Mouse (Mus musculus) left cerebral cortex, adult 2 months (tissue): ENCODE data around the gene Wdr35. TPM values are rescaled to one million over a fixed set of nuclear protein-coding genes. Genes with fewer than 3 reads are reported as not detected.

Experiments
- DNase-seq, 2 experiments: peaks; one replicate each; pipeline ENCODE4 v3.0.0; 2021 to 2022; ENCODE audit warnings: low spot score in 2 of 2, mixed read lengths in 1 of 2; ENCODE audit errors: extremely low spot score in 1 of 2
- H3K27ac ChIP-seq: fragments of 200-600 bp; 2 replicates; pipeline ENCODE4 v1.8.1; 2022
- H3K4me3 ChIP-seq: fragments of 200-600 bp; 2 replicates; pipeline ENCODE4 v1.8.1; 2022
- CTCF ChIP-seq: fragments of 200-600 bp; IDR thresholded peaks from 2 replicates; pipeline ENCODE4 v1.8.1; 2022; ENCODE audit warnings: antibody characterized with exemption, mild to moderate bottlenecking, moderate library complexity
- intact Hi-C: fragments of 180-260 bp; cut with DNase I; formaldehyde crosslinking; loops from one replicate; pipeline ENCODE4 v1.15.1; 2025
- total RNA-seq, 2 experiments: library from RNA; stranded (reverse); gene quantifications; 2 replicates each; pipeline ENCODE4 v1.2.3; 2021

Gene Wdr35
- total RNA-seq, 2 experiments from 2014 or later = 43.2 to 45.0 TPM

DNA sequence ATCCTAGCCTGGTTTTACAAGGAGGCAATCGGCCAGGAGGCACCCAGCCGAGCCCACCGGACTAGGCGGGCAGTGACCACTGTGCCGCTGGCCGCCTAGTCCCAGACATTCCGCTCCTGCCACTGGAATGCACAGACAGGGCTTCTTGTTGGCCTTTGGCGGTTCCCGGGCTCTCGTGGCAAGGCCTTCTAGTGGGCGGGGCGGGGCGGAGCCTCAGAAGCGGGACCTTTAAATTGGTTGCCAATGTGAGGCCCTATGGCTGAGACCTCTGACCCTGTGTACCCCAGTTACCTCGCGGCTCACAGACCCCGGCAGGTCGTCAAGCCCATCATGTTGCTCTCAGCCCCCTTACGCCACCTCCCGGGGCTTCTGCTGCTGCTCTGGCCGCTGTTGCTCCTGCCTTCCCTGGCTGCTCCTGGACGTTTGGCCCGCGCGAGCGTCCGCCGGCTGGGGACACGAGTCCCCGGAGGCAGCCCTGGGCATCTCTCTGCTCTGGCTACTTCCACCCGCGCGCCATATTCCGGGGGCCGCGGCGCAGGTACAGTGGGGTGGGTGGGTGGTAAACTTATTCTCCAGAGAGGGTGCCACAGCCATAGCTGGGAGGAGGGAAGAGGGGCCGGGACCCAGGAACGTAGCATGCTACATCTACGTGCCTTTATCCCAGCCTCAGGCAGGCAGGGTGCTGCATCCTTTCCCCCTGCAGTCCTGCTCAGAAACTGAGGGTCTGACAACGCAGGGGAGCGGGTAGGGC lies 25.8 kb upstream of the Wdr35 start, which contains the start of gene Matn3:
Gene Matn3, plus strand, starts transcription at position 216 of the 751 bp plus-strand sequence.
- intact Hi-C loops = no loop called here
- TF ChIP-seq CTCF = no peak; the same call in 1 of the 2 replicates
- Histone ChIP-seq H3K4me3 (peak within 1 kb of the TSS; percentile 47), H3K27ac (no peak within 1 kb of the TSS)
- peak; percentile 19 to 38 for DNase-seq

- DNase-seq = no peak
- intact Hi-C loops = no loop called here
- TF ChIP-seq CTCF = no peak
- no peak overlapping the region for H3K4me3 ChIP-seq
- no peak overlapping the region for H3K27ac ChIP-seq
These were observed 20.6 kb upstream of the Wdr35 start for GRCm38 (mm10) chr12:8953136-8953535.

DNA sequence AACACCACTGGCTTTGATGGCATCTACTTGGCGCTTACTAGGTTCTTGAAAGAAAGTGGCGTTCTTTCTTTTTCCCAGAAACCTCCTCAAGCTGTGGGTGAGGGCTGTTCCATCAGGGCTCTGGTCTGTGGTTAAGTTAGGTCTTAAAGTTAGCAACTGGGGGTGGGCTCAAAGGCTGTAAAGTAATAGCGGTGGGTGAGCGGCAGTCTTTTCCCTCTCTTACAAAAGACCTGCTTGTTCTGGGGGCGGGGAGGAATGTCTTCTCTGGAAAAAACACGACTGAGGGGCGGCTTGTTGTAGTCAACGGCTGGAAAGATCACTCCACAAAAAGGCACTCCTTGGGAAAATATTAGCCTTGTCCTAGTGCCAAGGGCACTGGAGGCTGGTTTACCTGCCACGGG lies 19.5 kb upstream of the Wdr35 start:
- TF ChIP-seq CTCF = no peak
- Histone ChIP-seq H3K27ac (no peak overlapping the region), H3K4me3 (no peak overlapping the region)
- DNase-seq = no peak
- intact Hi-C loops = no loop called here

DNA sequence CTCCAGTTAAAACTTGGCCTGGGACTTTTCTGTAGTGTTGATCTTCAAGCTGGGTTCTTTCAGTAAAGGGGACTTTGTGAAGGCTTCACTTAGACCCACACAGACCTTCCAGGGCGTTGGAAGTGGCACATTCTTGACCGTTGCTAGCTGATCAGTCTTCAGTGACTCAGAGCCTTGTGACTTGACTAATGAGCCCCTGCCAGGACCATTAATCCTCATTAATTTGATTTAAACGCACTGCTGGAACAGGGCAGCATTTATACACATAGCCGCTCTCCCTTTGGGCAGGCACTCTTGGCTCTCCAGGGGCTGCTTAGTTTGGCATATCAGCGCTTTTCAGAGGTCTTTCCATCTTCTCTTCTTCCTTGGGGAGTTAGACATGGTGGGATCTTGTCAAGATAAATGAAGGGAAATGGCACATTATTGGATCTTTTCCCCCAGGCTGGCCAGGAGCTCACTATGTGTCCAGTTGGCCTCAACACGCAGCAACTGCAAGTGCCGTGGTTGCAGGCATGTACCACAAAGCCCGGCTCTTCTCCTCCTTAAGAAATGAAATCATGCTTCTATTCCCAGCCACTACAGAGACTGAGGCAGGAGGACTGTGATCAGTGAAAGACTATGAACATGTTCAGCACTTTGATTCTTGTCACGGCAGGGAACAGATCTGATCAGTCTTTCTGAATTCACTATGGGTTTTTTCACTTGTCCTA lies 11.9 kb upstream of the Wdr35 start:
- TF ChIP-seq CTCF = no peak
- Histone ChIP-seq H3K27ac (no peak overlapping the region), H3K4me3 (no peak overlapping the region)
- DNase-seq = no peak
- intact Hi-C loops = no loop called here

DNA sequence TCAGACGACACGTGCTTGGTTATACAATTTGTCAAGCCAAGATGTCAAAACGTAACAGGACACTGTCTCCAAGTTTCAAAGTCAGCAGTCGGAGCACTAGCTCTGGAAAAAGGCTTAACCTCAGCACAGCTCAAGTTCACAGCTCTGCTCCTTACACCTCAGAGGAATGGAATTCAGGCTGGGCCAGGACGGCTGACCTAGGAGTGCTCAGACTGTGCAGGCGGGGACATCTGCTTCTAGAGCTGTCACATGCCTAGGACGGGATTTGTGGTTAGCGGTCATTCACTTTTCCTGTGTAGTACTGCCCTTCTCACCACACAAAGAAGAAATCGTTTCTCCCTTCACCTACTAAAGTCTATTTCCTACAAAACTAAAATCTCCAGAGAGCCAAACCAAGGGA lies 3.9 kb upstream of the Wdr35 start:
- no peak overlapping the region for H3K27ac ChIP-seq
- H3K4me3 ChIP-seq = no peak overlapping the region
- no peak for TF ChIP-seq CTCF
- intact Hi-C loops = no loop called here
- no peak for DNase-seq

GRCm38 (mm10) chr12:8975076-8975475 lies 1.4 kb downstream of the Wdr35 start:
- no peak overlapping the region for H3K27ac ChIP-seq
- no peak for DNase-seq
- TF ChIP-seq CTCF = no peak; the same call in 1 of the 2 replicates
- intact Hi-C loops = no loop called here
- no peak overlapping the region; the same call in 1 of the 2 replicates for H3K4me3 ChIP-seq

GRCm38 (mm10) chr12:8993231-8993630 lies 19.5 kb downstream of the Wdr35 start:
- no peak for TF ChIP-seq CTCF
- Histone ChIP-seq H3K4me3 (no peak overlapping the region), H3K27ac (no peak overlapping the region)
- intact Hi-C loops = no loop called here
- DNase-seq = no peak

- Histone ChIP-seq H3K4me3 (no peak overlapping the region), H3K27ac (no peak overlapping the region)
- intact Hi-C loops = no loop called here
- DNase-seq = no peak
- no peak for TF ChIP-seq CTCF
These were observed 24.6 kb downstream of the Wdr35 start for GRCm38 (mm10) chr12:8998318-8998717.

DNA sequence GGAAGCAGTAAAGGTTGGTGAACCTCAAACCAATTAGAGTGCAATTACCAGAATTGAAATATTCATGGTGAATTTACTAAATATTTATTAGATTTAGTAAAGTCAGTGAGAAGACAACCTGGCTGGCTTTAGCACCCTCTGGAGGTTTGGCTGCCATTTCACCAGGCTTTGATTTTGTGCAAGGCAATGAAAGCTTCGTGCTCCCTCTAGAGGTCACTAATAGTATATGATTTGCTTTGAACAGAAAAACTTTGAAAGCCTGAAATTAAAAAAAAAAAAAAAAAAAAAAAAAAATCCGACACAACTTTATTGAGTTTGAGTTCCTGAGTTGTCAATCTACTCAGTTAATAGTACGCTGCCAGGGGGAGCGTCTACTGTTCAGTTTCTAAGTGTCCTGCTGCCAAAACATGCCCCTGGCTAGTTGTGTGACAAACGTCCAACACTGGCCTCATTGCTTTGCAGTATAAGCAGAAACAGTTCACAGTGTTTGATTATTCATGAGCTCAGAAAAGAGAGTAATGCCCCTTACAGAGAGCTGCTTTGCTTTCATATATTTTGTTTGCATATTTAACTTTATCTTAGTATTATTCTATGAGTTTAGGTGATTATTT lies 28.5 kb downstream of the Wdr35 start:
- no peak overlapping the region for H3K27ac ChIP-seq
- intact Hi-C loops = loop anchor here (1.0 to 10.0 kb wide), 3 partner anchors 113 to 367 kb away; partner anchors contain the start of gene Sdc1
- H3K4me3 ChIP-seq = no peak overlapping the region
- TF ChIP-seq CTCF = peak; percentile 89
- peak; percentile 33 to 39 for DNase-seq

- no peak for TF ChIP-seq CTCF
- Histone ChIP-seq H3K4me3 (no peak overlapping the region), H3K27ac (no peak overlapping the region)
- DNase-seq = no peak
- intact Hi-C loops = loop anchor here (10.0 kb wide), 1 partner anchor 372 kb away; no protein-coding TSS in a partner anchor
These were observed 33.5 kb downstream of the Wdr35 start for GRCm38 (mm10) chr12:9007146-9007545.

- no peak for DNase-seq
- Histone ChIP-seq H3K4me3 (no peak overlapping the region), H3K27ac (no peak overlapping the region)
- TF ChIP-seq CTCF = no peak
- intact Hi-C loops = loop anchor here (10.0 kb wide), 1 partner anchor 373 kb away; no protein-coding TSS in a partner anchor
These were observed 34.1 kb downstream of the Wdr35 start for GRCm38 (mm10) chr12:9007811-9008210.

DNA sequence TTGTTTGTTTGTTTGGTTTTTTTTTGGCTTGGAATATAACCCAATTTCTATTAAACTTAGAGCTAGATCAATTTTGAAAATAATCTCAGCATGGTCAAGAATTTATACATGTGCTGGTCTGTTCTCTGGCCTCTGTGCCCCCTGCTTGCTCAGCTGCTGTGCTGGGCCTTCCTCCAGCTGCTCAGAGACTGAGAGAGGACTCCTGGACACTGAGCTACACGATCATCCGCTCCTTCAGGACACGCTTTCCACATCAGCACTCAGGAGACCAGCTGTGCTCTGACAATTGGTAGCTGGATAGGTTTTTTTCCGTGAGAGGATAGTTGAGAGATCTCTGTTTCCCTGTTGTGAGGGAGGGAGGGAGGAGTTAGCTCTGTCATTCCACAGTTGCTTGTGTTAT lies 36.6 kb downstream of the Wdr35 start:
- TF ChIP-seq CTCF = no peak
- intact Hi-C loops = no loop called here
- Histone ChIP-seq H3K27ac (no peak overlapping the region), H3K4me3 (no peak overlapping the region)
- DNase-seq = no peak
